Mouse (Mus musculus) heart, postnatal 25 days (tissue): ENCODE results near the gene Clec16a. TPM values are rescaled to one million over a fixed set of nuclear protein-coding genes. Genes with fewer than 3 reads are reported as not detected.

Experiments used
- DNase-seq: peaks from one replicate; pipeline ENCODE4 v3.0.0; 2022; ENCODE audit warnings: low spot score
- intact Hi-C: fragments of 180-260 bp; cut with DNase I; formaldehyde crosslinking; loops from one replicate; pipeline ENCODE4 v1.15.1; 2025
- total RNA-seq, 2 experiments: library from RNA; stranded (reverse); gene quantifications; 2 replicates each; pipeline ENCODE4 v1.2.3; 2021

The Clec16a gene
- total RNA-seq, 2 experiments from 2014 or later = 55.1 to 56.0 TPM

DNA sequence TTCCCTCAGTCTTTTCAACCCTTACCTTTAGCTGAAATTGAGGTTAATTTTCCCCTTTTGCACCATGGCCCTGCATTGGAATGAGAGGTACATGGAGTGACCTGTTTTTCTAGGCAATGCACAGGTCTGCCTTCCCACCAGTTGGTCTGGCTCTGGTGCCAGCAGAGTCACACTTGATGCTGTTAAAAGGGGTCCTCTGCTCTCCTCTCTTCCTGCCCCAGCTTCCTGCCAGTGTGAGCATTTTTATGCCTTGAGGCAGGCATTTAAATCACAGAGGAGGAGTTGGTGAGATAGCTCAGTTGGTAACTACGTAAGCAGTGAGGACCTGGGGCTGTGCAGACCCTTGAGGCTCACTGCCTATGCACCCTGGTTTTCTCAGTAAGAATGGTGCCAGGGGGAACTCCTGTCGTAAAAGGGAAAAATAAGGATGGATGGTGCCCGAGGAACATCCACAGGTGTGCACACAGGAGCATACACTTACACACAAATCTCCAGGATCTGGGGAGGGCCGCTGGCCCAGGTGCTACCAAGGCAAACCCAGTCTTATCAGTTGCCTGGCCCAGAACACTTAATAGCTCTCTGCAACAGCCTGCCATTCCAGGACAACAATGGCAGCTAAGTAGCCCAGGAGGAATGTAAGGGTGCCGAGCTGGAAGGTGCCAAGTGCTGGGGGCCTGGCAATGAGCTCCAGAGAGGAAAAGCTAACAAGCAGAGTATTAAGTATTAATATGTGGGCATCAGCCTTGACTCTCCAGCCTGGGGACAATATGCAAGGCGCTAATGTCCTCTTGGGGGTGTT lies 152.9 kb downstream of the Clec16a start:
- intact Hi-C loops = no loop called here
- DNase-seq = no peak

DNA sequence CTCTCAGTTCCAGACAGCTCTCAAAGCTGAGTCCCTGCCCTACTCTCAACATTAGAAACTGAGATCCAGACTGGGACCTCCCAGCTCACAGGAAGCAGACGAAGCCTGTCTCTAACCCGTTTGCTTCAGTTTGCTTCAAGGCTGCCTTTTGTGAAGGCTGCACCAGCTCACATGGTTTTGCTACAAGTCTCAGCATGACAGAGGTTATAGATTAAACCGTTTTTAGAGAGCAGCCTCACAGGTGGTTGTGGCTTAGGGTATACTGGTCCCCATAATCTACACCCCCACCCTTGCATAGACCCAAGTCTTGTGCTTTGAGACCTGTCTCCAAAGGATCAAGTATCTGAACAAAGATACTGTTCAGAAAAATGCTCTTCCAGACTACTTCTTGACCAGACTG lies 154.2 kb downstream of the Clec16a start:
- DNase-seq = no peak
- intact Hi-C loops = no loop called here

GRCm38 (mm10) chr16:10700160-10700559 lies 155.0 kb downstream of the Clec16a start:
- intact Hi-C loops = no loop called here
- no peak for DNase-seq

DNA sequence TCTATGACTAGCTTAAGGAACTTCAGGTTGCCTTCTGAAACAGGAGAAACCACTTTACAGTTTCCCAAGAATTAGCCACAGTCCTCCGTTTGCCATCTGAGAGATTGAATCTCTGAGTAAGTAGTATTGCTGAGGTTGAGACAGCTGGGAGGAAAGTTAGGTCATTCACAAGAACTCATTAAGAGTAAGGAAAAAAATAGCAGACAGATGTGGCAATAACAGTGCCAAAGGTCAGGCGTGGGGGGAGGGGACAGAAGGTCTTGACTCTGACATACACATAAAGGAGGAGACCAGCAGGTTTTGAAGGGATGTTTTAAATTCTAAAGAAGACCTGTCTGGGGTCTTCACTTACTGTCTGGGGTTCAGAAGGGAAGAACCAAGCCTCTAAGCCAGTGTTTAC lies 157.3 kb downstream of the Clec16a start:
- DNase-seq = no peak
- intact Hi-C loops = no loop called here

DNA sequence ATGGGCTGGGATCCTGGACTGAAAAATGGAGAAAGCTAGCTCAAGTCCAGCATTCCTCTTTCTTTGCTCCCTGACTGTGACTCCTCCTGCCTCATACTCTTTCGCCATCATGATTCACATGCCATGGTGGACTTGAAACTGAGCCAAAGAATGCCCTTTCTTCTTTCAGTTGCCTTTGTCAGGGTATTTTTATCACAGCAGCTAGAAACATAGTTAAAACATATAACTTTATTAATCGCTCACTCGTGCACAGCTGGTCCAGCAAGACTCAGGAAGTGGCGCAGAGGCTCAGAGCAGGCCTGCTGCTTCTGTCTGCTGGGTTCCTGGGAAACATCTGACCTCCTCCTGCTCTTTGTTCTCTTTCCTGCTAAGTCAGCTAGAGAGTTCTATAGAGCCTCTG lies 158.8 kb downstream of the Clec16a start:
- intact Hi-C loops = no loop called here
- DNase-seq = no peak

DNA sequence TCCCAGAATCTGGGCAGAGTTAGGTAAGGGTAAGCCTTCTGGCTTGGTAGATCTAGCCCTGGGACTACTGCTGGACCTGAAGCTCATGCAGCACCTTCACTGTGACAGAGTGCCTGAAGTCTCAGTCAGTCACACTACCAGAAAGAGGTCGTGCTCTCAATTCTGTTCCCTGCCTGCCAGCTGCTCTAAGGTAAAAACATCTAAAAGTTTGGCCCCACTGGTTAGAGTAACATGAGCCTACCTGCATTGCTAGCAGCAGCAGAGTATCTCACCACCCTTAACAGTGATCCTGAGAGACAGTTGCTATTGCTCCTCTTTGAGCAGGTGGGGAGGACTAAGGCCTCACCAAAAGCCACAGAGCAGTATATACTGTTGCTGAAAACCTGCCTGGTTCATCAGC lies 160.3 kb downstream of the Clec16a start:
- intact Hi-C loops = no loop called here
- no peak for DNase-seq

DNA sequence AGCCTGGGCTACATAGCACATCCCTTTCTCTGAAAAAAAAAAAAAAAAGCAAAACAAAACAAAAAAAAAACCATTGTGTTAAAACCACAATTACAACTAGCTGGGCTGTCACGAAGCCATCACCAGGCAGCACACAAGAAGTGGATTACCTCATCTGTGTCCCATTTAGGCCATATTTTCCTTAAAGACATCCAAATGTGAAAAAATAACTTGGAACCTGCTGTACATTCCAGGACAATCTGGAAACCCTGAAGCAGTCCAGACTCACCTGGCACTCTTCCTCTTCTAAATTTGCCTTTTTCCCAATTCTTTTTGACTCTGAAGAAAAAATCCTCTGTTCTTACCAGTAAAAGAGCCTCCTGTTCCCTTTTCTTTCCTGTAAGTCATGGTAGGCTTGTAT lies 166.4 kb downstream of the Clec16a start:
- DNase-seq = no peak
- intact Hi-C loops = no loop called here

DNA sequence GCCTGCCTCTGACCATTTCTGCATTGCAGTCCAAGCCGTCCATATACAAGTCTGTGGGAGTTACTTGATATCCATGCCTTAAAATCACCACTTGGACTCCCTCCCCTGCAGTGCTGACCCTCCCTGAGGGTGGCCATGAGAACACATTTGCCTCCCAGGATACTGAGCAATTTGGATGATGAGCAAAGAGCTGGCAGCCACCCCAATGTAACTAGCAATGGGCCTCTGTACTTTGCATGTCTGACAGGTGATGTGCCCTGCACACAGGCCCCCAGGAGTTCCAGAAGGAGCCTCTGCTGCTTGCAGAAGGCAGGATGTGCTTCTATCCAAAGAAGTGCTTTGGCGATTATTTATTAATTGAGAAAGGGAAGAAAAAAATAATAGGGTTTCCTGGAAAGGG lies 167.9 kb downstream of the Clec16a start:
- intact Hi-C loops = no loop called here
- DNase-seq = no peak

- DNase-seq = no peak
- intact Hi-C loops = no loop called here
Measured at GRCm38 (mm10) chr16:10713441-10714239, 168.5 kb downstream of the Clec16a start.

DNA sequence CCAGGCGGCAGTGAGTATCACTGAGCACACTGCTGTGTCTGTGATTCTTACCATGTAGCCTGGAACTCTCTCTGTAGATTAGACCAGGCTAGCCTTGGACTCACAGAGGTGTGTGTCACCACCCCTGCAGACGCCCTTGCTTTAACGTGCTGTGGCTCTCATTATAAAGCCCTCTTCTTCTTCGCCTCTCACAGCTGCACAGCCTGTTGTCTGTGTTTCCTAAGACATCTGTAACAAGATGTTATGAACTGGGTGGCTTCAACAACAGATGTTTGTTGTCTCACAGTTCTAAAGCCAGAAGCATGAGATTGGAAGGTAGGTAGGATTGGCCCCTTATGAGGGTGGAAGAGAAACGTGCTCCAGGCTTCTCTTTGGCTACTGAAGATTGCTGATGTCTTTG lies 170.1 kb downstream of the Clec16a start:
- DNase-seq = no peak
- intact Hi-C loops = no loop called here

DNA sequence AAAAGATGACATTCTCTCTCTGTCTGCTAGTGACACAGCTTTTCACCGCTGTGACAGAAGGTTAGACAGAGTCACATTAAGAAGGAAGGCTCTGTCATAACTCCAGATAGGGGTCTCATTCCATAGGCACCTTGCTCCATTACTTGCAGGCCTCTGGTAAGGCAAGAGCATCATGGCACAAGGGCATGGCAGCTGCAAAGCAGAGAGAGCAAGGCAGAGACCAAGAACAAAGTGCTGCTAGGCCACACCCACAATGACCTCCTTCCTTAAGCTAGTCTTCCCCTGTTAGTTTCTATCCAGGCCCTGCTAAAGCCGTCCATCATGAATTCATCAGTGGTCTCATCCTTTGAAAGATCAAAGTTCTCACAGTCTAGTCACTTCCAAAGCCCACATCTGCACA lies 170.5 kb downstream of the Clec16a start:
- intact Hi-C loops = no loop called here
- no peak for DNase-seq

DNA sequence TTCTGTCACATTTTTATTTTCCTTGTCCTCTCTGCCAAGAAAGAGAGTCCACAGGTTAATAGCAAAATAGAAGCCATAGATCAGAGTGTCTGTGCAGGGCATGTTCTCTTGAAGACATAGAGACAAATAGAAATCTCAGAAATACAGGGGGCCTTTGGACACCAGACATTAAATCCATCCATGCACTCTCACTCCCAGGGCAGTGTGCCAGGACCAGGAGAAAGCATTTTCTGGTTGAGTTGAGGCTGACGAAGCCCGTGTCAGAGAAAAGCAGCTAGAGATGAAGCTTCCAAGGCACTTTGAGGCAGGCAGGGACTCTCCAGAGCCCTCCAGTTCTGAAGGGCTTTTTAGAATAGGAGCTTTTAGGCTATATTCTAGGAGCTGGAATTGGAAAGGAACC lies 171.6 kb downstream of the Clec16a start:
- DNase-seq = no peak
- intact Hi-C loops = no loop called here

- no peak for DNase-seq
- intact Hi-C loops = no loop called here
Measured at GRCm38 (mm10) chr16:10719971-10720370, 174.8 kb downstream of the Clec16a start.

DNA sequence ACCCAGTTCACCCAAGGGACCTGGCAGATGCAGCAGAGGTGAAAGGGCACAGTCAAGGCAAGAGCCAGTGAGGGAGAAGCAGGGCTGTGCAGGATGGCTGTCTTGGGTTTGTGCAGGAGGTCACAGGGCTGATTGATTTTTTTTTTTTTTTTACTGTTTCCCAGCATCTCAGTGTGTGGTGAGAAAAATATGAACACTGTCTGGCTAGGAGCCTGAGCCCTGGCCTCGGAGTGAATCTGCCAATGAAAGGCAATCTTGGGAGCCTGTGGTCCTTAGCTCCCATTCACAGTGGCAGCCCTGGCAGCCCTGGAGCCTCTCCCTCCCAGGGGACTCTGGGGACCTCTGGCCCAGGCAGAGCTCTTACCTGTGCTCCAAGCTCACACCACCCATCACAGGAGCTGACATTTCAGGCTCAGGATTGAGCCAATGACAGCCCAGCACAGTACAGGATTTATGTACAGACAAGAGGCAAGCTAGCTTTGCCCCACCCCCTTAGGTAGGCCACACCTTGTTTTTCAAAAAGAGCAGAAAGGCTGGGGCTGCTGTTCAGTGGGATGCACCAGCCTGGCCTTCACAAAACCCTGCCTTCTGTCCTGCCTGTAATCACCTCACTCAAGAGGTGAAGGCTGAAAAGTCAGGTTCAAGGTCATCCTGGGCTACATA lies 177.9 kb downstream of the Clec16a start:
- intact Hi-C loops = no loop called here

DNA sequence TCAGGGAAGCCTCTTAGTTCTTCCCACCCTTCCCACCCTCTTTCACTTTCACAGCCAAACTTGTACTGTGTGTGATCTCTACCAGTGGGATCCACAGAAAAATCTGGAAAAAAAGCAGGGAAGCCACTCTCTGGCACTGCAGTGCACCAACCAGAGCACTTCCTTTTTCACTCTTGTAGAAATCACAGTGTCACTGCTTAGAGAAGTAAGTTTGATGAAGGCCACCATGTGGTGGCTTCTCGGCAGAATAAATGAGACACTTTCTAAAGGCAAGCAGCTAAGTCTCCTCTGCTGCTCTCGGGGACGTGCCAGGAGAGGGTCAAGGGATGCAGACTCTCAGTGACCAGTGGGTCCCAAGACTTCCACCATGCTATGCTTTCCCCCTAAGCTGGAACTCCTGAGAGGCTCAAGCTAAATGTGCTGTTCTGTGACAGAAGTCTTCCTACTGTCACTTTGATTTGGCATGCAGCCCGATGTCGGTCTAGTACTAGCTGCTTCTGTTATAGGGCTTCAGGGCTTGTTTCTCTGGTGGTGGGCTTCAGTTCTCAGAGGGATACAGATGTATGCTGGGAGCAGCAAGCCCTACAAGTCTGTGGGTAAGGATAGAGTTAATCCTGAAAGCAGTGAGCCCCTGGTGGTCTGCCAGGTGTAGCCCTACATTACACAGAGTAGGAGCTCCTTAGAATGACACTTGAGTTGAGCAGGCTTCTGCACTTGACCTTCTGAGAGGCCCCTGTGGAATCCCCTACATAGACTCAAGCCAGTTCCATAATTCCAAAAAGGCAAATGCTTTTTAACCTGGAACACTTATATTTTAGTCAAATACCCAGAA lies 178.9 kb downstream of the Clec16a start:
- intact Hi-C loops = no loop called here

More for the DNA sequence above, 177.9 kb downstream of the Clec16a start:
- DNase-seq = no peak

DNA sequence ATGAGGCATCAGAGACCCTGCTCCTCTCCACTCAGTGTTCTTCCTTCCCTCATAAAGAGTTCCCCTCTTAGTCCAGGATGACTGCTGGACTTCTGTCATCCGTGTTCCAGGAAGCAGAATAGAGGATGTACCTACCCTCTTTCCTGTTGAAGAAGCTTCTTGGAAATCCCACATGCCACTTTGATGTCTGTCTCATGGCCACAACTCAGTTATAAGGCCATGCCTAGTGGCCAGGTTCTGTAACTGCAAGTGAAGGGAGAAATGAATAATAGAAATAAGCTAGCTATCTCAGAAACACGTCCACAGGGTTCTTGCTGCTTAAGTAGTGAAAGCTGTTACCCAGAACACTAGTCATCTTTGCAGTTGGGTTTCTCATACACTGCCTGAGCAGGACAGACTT lies 180.0 kb downstream of the Clec16a start:
- intact Hi-C loops = no loop called here
- no peak for DNase-seq

More for the DNA sequence above, 178.9 kb downstream of the Clec16a start:
- no peak for DNase-seq

GRCm38 (mm10) chr16:10727630-10728029 lies 182.5 kb downstream of the Clec16a start:
- intact Hi-C loops = no loop called here
- no peak for DNase-seq

GRCm38 (mm10) chr16:10728886-10729285 lies 183.7 kb downstream of the Clec16a start:
- no peak for DNase-seq
- intact Hi-C loops = no loop called here

DNA sequence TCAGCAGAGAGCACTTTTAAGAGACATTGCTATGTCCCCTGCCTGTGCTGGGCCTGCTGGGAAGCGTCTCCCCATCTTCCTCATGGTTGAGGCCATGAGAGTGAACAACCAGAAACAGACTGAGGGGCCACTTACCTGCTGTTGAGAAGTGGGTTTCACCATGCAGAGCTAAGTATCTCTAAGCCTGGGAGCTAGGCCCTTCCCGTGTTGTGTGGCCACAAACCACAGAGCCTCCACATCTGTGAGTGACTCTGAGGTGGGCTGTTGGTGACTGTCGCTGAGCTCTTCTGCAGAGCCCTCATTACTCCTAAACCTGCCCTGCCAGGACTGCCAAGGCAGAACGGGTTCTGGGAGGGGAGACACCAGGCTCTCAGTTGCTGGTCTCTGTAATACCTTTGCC lies 185.8 kb downstream of the Clec16a start:
- no peak for DNase-seq
- intact Hi-C loops = no loop called here

DNA sequence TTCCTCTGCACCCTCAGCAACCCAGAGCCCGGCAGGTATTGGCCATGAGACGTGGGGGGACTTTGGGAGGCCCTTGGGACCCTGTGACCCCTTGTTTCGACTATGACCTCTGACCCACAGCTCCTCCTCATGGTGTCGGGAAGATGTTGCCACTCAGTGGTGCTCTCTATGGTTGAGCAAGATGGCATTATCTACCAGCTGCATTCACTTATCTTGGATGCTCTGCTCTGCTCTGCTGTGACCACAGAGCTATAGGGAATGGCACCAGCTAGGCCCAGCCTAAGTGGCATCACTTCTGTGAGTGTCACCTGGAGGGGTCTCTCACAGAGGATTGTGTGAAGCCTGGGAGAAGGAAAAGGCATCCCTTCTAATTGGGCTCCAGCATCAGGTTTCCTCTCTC lies 186.6 kb downstream of the Clec16a start:
- no peak for DNase-seq
- intact Hi-C loops = no loop called here
